Mouse (Mus musculus) gastrocnemius, postnatal 14 days (tissue): ENCODE results near the gene Chrna4. TPM values are rescaled to one million over a fixed set of nuclear protein-coding genes. Genes with fewer than 3 reads are reported as not detected.

Experiments used
- DNase-seq: peaks from one replicate; pipeline ENCODE4 v3.0.0; 2021; ENCODE audit warnings: mixed read lengths
- intact Hi-C: fragments of 180-260 bp; cut with DNase I; formaldehyde crosslinking; loops from one replicate; pipeline ENCODE4 v1.15.1; 2025; ENCODE audit warnings: low total_unique reads
- total RNA-seq, 2 experiments: library from RNA; stranded (reverse); gene quantifications; 2 replicates each; pipeline ENCODE4 v1.2.3; 2021

The Chrna4 gene
- total RNA-seq, 2 experiments from 2014 or later = 0.93 to 1.3 TPM

DNA sequence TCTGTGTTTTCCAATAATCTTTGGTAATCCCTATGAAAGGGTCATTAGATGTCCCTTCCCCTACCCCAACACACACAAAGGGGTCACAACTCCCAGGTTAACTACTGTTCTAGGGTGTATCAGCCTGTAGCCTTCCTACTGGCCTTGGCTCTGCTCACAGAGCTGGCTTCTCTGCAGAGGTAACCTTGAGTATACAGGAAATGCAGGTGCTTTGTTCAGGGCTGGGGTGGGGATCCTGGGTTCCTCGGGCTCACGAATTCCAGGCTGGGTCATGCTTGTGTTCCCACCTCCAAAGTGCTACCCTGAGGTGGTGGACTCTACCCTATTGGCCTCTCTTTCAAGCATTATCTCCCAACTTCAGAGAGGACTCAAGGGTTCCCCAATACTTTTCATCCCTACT, 57.7 kb downstream of the Chrna4 start:
- intact Hi-C loops = no loop called here
- DNase-seq = no peak

- intact Hi-C loops = no loop called here
Measured at GRCm38 (mm10) chr2:180981133-180981532, 62.2 kb downstream of the Chrna4 start.

More at GRCm38 (mm10) chr2:180981133-180981532, 62.2 kb downstream of the Chrna4 start:
- no peak for DNase-seq

Other genes with a start within 250 kb of the Chrna4 start
- gene Ythdf1, start 122.6 kb downstream of the Chrna4 start, total RNA-seq = 10 to 100 TPM; 29.5 to 30.3 TPM
- not detected for gene Birc7, start 114.5 kb downstream of the Chrna4 start, total RNA-seq
- gene Nkain4, start 88.8 kb downstream of the Chrna4 start, total RNA-seq = under 1 TPM; 0.82 TPM
- gene Arfgap1, start 76.3 kb downstream of the Chrna4 start, total RNA-seq = 10 to 100 TPM; 32.1 to 33.9 TPM
- 1 to 10 TPM; 5.5 to 5.6 TPM for gene Col20a1, start 57.0 kb downstream of the Chrna4 start, total RNA-seq
- gene Kcnq2, start 91.8 kb upstream of the Chrna4 start, total RNA-seq = under 1 TPM; 0.07 to 0.16 TPM
- gene Eef1a2, start 113.5 kb upstream of the Chrna4 start, total RNA-seq = 1,000 to 10,000 TPM; 2,249 to 2,405 TPM
- gene Ppdpf, start 143.7 kb upstream of the Chrna4 start, total RNA-seq = 10 to 100 TPM; 52.9 to 58.5 TPM
- not detected for gene Ptk6, start 159.2 kb upstream of the Chrna4 start, total RNA-seq
- under 1 TPM; 0.10 to 0.18 TPM for gene Srms, start 169.6 kb upstream of the Chrna4 start, total RNA-seq
- gene Fndc11, start 176.5 kb upstream of the Chrna4 start, total RNA-seq = not detected
- 1 to 10 TPM; 2.9 to 3.0 TPM for gene Helz2, start 198.5 kb upstream of the Chrna4 start, total RNA-seq
- gene Gmeb2, start 244.5 kb upstream of the Chrna4 start, total RNA-seq = 1 to 10 TPM; 6.6 to 6.8 TPM